Mouse (Mus musculus) c-Kit-positive CD71-negative TER-119-negative erythroid progenitor cells, embryonic 14.5 days (primary cell): ENCODE measurements around the gene Myocd.

Experiments used
- DNase-seq: peaks from one replicate; pipeline ENCODE4 v3.0.0-alpha.2; 2013; ENCODE audit warnings: low read depth

Gene Myocd

GRCm38 (mm10) chr11:65213806-65214205, 56.0 kb downstream of the Myocd start:
- no peak for DNase-seq

- DNase-seq, result no peak
Measured at GRCm38 (mm10) chr11:65211701-65212100, 58.1 kb downstream of the Myocd start.

GRCm38 (mm10) chr11:65209441-65209840, 60.3 kb downstream of the Myocd start:
- DNase-seq, result no peak

DNA sequence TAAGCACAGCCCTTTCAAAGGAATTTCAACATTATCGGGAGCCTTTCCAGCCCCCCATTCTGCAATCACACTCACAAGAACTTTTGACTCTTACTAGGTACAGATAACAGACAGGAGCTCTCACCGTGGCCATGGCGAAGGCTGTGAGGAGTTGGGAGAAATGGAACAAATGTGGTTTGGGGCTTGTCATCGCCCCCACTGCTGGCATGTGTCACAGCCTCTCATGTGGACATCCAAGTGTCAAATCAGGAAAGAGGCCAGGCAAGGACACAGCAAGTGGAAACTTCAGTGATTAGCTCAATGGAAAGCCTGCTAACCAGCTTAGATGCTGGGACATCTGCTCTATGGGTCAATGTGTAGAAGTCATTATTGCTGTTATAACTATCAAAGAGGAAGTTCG, 64.5 kb downstream of the Myocd start:
- no peak for DNase-seq

DNA sequence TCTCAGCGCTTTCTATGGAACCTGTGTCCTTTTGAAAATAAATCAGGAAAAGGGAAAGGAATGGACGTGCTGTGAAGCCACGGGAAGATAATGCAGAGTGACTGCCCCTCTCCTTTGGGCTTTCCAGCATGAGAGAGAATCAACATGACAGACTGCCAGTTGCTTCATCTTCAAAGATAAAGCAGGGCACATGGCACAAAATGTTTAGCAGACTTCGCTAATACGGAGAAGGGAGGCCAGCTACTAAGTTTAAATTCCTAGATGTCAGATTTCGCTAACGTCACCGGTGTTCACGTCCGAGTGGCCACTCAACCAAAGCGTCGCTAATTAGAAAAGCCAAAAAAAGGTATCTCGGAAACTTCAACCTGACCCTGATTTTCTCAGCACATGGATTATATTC, 65.1 kb downstream of the Myocd start:
- no peak for DNase-seq

GRCm38 (mm10) chr11:65203020-65203419, 66.8 kb downstream of the Myocd start:
- no peak for DNase-seq

- DNase-seq, result no peak
Measured at GRCm38 (mm10) chr11:65202236-65202635, 67.6 kb downstream of the Myocd start.

DNA sequence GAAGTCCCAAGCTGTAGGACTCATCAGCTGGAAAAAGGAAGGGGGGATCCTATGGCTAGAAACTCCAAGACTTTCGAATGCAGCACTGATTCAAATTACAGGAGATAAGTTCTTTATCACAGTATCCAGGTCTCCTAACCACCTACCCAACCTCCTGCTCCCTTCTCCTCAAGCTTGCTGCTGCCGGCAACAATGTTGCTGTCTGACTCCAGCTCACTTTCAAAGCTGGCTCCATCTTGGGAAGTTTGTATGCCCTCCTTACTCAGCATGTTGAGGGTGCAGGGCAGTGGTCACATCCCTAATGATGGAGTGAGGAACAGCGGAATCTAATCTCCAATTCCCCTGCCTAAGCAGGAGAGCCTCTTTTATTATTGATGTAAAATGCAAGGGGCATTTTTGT, 71.8 kb downstream of the Myocd start:
- DNase-seq, result no peak

GRCm38 (mm10) chr11:65197280-65197679, 72.5 kb downstream of the Myocd start:
- peak; percentile 28 for DNase-seq

GRCm38 (mm10) chr11:65186974-65187373, 82.8 kb downstream of the Myocd start:
- DNase-seq, result no peak

- no peak for DNase-seq
Measured at GRCm38 (mm10) chr11:65185114-65185513, 84.7 kb downstream of the Myocd start.

DNA sequence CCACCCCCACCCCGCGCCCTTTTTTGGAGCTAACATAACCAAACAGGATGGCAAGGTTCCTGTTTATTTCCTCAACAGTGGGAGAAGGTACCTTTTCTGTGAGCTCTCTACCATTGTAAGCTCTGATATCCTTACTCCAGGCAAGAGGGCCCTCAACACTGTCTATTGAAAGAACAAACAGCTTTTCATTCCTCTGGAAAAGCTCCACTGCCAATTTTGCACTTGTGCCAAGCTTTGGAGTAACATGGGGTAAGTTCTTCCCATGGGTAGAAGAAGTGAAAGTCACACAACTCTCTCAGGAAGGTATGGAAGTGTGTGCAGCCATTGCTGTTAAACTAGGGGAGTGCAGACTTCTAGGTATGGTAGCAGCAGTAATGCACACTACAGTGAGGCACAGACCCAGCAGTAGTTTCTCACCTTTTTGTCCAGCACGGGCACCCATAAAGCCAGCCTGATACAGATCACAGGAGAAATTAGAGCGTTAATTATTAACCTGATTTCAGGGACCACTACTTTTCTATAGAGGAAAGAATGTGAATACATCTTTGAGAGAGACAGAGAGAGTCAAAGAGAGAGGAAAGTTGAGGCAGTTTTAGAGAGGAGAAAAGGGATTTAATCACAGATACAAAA, 99.6 kb downstream of the Myocd start:
- no peak for DNase-seq

GRCm38 (mm10) chr11:65162767-65163120, 107.0 kb downstream of the Myocd start, which contains the start of gene Arhgap44:
Gene Arhgap44, minus strand, starts transcription at chr11:65162961.
- peak; percentile 1 for DNase-seq

GRCm38 (mm10) chr11:65161881-65162766, 107.7 kb downstream of the Myocd start:
- DNase-seq, result no peak

DNA sequence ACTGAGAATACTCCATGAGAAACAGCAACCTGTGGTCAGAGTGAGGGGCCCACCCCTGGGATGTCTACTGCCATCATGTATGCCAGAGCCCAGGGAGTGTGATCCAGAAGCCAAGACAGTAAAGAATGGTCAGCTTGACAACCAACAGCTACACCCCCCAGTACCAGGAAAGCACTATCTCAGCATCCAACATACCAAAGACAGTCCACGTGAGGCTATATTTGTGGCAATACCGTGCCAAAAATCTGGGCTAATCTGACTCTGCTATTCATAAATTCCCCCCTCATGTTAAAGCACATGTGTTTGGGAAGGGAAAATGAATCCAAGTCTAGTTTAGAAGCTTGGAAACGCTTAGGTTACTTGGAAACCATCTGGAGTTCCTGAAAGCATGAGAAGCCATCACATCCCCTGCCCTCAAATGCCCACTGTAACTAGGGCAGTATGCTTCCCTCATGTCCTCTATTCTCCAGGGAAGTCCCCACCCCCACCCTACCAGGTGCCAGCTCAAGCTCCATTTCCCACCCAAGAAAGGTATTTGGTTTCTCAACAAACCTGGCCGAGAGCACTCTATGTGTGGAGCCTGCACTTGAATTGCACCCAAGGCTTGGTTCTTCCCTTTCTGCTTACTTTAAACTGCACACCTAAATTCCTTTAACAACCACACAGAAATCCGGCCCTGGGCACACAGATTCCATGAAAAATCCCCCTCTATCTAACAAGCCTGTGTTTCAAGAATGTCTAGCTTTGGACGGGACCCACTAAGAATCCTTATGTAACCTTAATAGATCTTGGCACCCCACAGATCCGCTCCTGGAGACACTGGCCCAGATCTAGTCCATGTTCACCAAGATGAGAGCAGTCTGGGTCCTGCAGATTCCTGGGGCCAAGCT, 108.6 kb downstream of the Myocd start:
- no peak for DNase-seq

GRCm38 (mm10) chr11:65159791-65160190, 110.0 kb downstream of the Myocd start, which contains the start of gene 1700086D15Rik:
Gene 1700086D15Rik, minus strand, starts transcription at chr11:65159891.
- no peak for DNase-seq

- DNase-seq, result no peak
Measured at GRCm38 (mm10) chr11:65158658-65158990, 111.2 kb downstream of the Myocd start.

DNA sequence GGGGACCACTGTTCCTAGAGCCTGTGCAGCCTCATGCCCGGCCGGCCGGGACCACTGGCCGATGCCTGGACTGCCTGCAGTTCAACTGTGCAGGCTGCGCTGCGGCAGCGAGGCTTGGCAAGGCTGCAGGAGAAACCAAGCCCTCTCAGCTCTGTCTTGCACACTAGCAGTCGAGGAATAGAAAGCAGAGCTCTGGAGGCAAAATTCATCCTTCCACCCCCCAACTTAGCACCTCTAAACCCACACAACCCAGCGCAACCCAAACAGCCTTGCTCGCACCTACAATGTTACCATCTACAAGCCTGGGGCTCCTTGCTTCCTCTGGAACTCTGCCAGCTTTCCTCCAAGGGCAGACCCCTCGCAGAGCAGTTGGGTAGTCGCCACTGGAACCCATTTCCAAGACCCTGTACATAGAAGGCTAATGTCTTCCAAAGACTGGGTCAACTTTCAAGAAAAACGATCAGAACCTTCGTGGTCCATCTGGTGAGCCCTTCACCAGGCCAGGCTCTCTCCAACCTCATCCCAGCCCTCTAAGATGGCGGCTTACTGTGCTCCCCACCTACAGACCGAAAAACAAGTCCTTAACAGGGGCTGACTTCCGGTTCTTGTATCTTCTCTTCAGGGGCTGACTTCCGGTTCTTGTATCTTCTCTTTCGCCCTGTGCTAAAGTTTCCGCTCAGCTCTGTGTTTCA, 111.7 kb downstream of the Myocd start:
- DNase-seq, result no peak

GRCm38 (mm10) chr11:65153006-65153405, 116.8 kb downstream of the Myocd start:
- DNase-seq, result no peak

- no peak for DNase-seq
Measured at GRCm38 (mm10) chr11:65148441-65148840, 121.3 kb downstream of the Myocd start.

DNA sequence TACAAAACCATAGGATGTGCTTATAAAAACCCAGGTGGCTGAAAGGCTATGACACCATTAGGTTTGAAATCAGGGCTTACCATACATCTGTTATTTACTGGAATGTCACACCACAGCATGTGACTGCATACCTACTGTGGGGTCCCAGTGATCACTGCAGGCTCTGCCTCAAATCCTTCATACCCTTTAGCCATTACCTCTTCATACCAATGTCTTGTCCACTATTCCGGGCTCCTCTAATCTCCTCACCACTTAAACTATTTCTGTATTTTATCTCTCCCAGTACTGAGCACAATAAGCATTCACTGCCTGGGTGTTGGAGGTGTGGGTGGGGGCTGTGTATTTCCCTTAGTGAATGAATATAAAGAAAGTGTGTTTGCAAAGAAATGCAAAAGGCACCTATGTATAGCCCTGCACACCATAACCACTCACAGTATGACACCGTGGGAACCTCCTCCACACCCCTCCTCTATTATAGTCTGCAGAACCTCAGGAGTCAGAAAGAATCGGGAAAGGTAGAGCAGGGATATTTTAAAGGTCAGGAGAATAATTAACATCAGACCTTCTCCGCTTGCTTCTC, 126.9 kb downstream of the Myocd start:
- no peak for DNase-seq

- DNase-seq, result no peak
Measured at GRCm38 (mm10) chr11:65139030-65139429, 130.8 kb downstream of the Myocd start.
